Mouse (Mus musculus) cortical plate, adult 2 months (tissue): ENCODE measurements around the gene Nav1.

Experiments
- CTCF ChIP-seq: fragments of 200-500 bp; IDR thresholded peaks from 2 replicates; pipeline ENCODE4 v1.5.1; 2011; ENCODE audit warnings: mild to moderate bottlenecking, control low read depth, low read length; ENCODE audit not compliant: insufficient read depth; ENCODE audit errors: extremely low read depth
- POLR2A ChIP-seq: fragments of 200-500 bp; IDR thresholded peaks from 2 replicates; pipeline ENCODE4 v1.6.1; 2011; ENCODE audit warnings: mild to moderate bottlenecking, low read length, control low read depth; ENCODE audit not compliant: insufficient read depth; ENCODE audit errors: extremely low read depth

DNA sequence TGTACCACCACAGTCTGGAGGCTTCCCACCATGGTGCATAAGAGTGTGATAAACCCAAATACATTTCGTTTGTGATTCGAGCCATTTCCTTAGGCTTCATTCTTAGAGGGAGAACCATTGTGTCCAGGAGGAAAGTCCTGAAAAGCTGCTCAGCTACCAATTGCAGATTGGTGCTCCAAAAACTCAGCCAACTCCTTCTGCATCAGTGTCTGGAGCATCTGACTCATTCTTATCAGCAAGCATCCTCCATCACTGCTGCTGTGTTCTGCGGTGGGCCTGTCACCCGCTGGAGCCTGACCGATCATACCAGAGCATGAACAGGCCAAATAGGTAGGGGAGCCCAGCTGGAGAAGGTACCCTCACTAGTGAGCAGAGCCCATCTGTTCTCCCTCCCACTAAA, 16.0 kb upstream of the Nav1 start:
- TF ChIP-seq CTCF (no peak), POLR2A (no peak)
